Mouse (Mus musculus) cerebellum, adult 8-10 months (tissue): ENCODE measurements around the gene Gm10487.
"Not testable (repeated sequence)": the region's sequence is repeated elsewhere in the genome, so short reads cannot be mapped to it uniquely, and the experiment has no call there.

Source experiments
- DNase-seq: peaks from one replicate; pipeline ENCODE4 v3.0.0; 2022

Gm10487 gene

GRCm38 (mm10) chrX:30843369-30843768 is at the start of gene Gm10487:
Gene Gm10487, minus strand, starts transcription at chrX:30843469.
- not testable (repeated sequence) for DNase-seq
